ENCODE assay signal across 8 mouse cellular contexts in genomic region chr11:31694801-31695200, GRCm38 (mm10). TPM values are rescaled to one million over a fixed set of nuclear protein-coding genes. Genes with fewer than 3 reads are reported as not detected.
DNase-seq lines count a peak whose midpoint lies in the region; ATAC-seq lines count a peak whose summit lies in the region.

No protein-coding gene starts in this region.

- no peaks in the 10 kb centered on the region for H3K27me3 ChIP-seq in intestine, embryonic 15.5 days (replicated peaks)

- H3K27ac ChIP-seq in intestine, embryonic 15.5 days, result no peak overlapping the region

- DNase-seq in cerebellum, adult 11 months, result no peak
- DNase-seq in frontal cortex, postnatal 10 days (ENCODE audit: low spot score in 2 of 2), result peak; percentile 72 to 82
- DNase-seq in left cerebral cortex, adult 11 months (ENCODE audit: low spot score), result peak; percentile 82
- peak; percentile 76 for DNase-seq in retina, embryonic 14.5 days (ENCODE audit: low spot score)
- no peak for DNase-seq in heart, adult 9 months (ENCODE audit: low spot score in 2 of 2)
- DNase-seq in urinary bladder, adult 2 months (ENCODE audit: low spot score), result no peak

- no peak overlapping the region for H3K4me2 ChIP-seq in intestine, embryonic 15.5 days (replicated peaks)

- no peak overlapping the region for H3K4me3 ChIP-seq in intestine, embryonic 15.5 days (replicated peaks)

- no peaks in the 10 kb centered on the region for H3K4me1 ChIP-seq in intestine, embryonic 15.5 days (replicated peaks)

- 0 out of 2 replicates have a peak, but pooled peaks have one; percentile 49 for ATAC-seq in cerebellum, adult (ENCODE audit: insufficient number of reproducible peaks, low FRiP score, low TSS enrichment)
- ATAC-seq in intestine, embryonic 15.5 days, result no peak

- no peaks in the 10 kb centered on the region for H3K36me3 ChIP-seq in intestine, embryonic 15.5 days

- no peaks in the 10 kb centered on the region for H3K9me3 ChIP-seq in intestine, embryonic 15.5 days

- H3K9ac ChIP-seq in intestine, embryonic 15.5 days, result no peak overlapping the region

- 85% methylated on average over 4 of the region's 4 CpGs for WGBS in intestine, embryonic 15.5 days

RNA-seq across cellular contexts. Expression of gene Bod1, which starts 23.1 kb away (rescaled TPM):
- polyA plus RNA-seq in intestine, embryonic 15.5 days (2015; fragmentation: Nextera tagmentation; extraction: Ambion mirVana), result 68.2 and 69.5 TPM in 2 replicates
- polyA plus RNA-seq in urinary bladder, adult 2 months (2012; rRNA removed), result 89.8 and 96.1 TPM in 2 replicates

Comparison
In these comparisons a context has a peak if more than half of its experiments do, and no peak if none do; other contexts are left out.
1. DNase-seq: peak in frontal cortex, postnatal 10 days (2 of 2), left cerebral cortex, adult 11 months (single experiment) and retina, embryonic 14.5 days (single experiment); none in cerebellum, adult 11 months (single experiment), heart, adult 9 months (0 of 2) and urinary bladder, adult 2 months (single experiment).